Mouse (Mus musculus) limb, embryonic 12.5 days (tissue): ENCODE measurements around the gene Psmd1. TPM values are rescaled to one million over a fixed set of nuclear protein-coding genes. Genes with fewer than 3 reads are reported as not detected.
"Not testable (repeated sequence)": the region's sequence is repeated elsewhere in the genome, so short reads cannot be mapped to it uniquely, and the experiment has no call there.

ENCODE experiments used
- ATAC-seq: fragments of 200-750 bp; cut with Nextera tagmentation; 2 replicates; pipeline ENCODE4 v1.8.0; 2017; ENCODE audit warnings: low read depth, moderate TSS enrichment; ENCODE audit not compliant: insufficient number of reproducible peaks, insufficient read depth, low FRiP score, low TSS enrichment
- H3K27ac ChIP-seq: fragments of 300-500 bp; sonication (generic); 2 replicates; pipeline ENCODE4 v1.5.1; 2016; ENCODE audit warnings: mild to moderate bottlenecking, moderate library complexity
- H3K27me3 ChIP-seq: fragments of 300-500 bp; sonication (generic); 2 replicates; pipeline ENCODE4 v1.6.1; 2016; ENCODE audit warnings: mild to moderate bottlenecking, moderate library complexity
- H3K36me3 ChIP-seq: fragments of 300-500 bp; sonication (generic); 2 replicates; pipeline ENCODE4 v1.6.1; 2016; ENCODE audit warnings: mild to moderate bottlenecking, moderate library complexity
- H3K4me1 ChIP-seq: fragments of 300-500 bp; sonication (generic); replicated peaks from 2 replicates; pipeline ENCODE4 v1.6.1; 2016
- H3K4me2 ChIP-seq: fragments of 300-500 bp; sonication (generic); 2 replicates; pipeline ENCODE4 v1.6.1; 2016; ENCODE audit warnings: mild to moderate bottlenecking, moderate library complexity
- H3K4me3 ChIP-seq: fragments of 300-500 bp; sonication (generic); replicated peaks from 2 replicates; pipeline ENCODE4 v1.5.1; 2016; ENCODE audit warnings: mild to moderate bottlenecking
- H3K9ac ChIP-seq: fragments of 300-500 bp; sonication (generic); replicated peaks from 2 replicates; pipeline ENCODE4 v1.6.1; 2016; ENCODE audit warnings: mild to moderate bottlenecking, moderate library complexity
- H3K9me3 ChIP-seq: fragments of 300-500 bp; sonication (generic); 2 replicates; pipeline ENCODE4 v1.6.1; 2016; ENCODE audit warnings: mild to moderate bottlenecking, moderate library complexity
- WGBS: fragments of 180-500 bp; shearing (Covaris S2); methylation state at CpG from one replicate; pipeline ENCODE4 v1.1.7; 2016; 5-methylcytosine and 5-hydroxymethylcytosine counted together
- polyA plus RNA-seq: library from polyadenylated mRNA; unstranded; fragments of >200 nt; fragmentation: Nextera tagmentation; extraction: Ambion mirVana; gene quantifications from 2 replicates; pipeline ENCODE4 v1.2.1, GENCODE M21; 2016

Psmd1 gene
- 193 and 202 TPM in 2 replicates for polyA plus RNA-seq

DNA sequence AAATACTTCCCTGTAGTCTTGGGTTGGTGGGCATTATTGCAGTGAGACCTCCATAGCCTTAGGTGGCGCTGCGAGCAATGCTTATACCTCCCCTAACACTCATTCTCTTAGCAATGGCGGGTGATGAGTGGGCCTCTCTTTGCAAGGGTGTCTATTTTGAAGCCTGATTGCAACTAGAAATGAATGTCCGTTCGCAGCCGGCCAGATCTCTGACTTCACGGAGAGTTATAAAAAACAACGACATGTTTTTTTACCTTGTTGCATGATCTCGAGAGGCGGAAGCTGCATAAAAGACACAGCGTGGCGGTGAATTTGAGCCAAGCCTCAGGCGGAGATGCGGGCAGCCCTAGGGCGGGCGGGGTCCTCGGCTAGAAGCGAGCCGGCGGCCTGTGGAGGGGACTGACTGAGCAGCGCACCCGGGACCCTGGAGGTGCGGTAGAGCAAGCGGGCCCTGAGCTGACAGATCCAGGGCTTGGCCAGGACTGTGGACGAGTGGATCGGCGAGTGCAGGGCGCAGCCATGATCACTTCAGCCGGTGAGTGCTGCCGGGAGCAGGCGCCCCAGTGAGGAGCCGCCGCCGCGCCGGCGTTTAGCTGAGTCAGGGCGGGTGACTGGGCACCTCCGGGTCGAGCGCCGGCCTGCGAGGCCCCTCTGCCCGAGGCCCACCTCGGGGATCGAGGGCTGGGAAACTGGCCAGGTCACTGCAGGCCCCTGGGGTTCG is at the start of gene Psmd1:
Gene Psmd1 (plus strand): TSS at position 117 of the 721 bp plus-strand sequence.
- Histone ChIP-seq H3K4me3 (peak within 1 kb of the TSS; percentile 97), H3K9ac (peak within 1 kb of the TSS; percentile 96), H3K4me1 (peaks cover 11% of the 10 kb centered on the region), H3K4me2 (peak within 1 kb of the TSS; percentile 90), H3K27ac (peak within 1 kb of the TSS; percentile 62), H3K9me3 (peaks cover 5% of the 10 kb centered on the region; the same call in 1 of the 2 replicates), H3K27me3 (no peaks in the 10 kb centered on the region), H3K36me3 (peaks cover 4% of the 10 kb centered on the region; the same call in 1 of the 2 replicates)
- WGBS: under 1% methylated on average over 47 of the region's 47 CpGs
- peak; percentile 94 for ATAC-seq

DNA sequence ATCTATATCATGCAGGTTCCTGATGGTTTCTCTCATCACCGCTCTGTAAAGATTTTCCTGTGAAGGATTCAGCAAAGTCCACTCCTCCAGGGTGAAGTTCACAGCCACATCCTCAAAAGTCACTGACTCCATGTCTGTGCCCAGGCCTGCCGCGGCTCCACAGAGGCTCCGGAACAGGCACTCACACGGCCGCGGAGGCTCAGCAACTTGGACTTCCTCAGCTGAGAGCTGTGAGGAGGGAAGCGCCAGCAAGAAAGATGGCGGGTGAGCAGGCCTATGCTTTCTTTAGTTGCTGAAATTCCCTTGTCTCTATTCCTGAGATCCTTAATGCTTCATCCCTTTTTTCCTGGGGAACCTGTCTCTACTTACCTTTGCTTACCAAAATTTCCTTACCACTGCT is 48.4 kb upstream of the Psmd1 start:
- H3K27me3 ChIP-seq: peaks cover 40% of the 10 kb centered on the region
- H3K4me2 ChIP-seq, ATAC-seq, H3K4me3 ChIP-seq, H3K9ac ChIP-seq, H3K27ac ChIP-seq, H3K9me3 ChIP-seq, H3K36me3 ChIP-seq: not testable (repeated sequence)
- WGBS: 94% methylated on average over 9 of the region's 9 CpGs
- H3K4me1 ChIP-seq: peaks cover 11% of the 10 kb centered on the region; the same call in 1 of the 2 replicates

DNA sequence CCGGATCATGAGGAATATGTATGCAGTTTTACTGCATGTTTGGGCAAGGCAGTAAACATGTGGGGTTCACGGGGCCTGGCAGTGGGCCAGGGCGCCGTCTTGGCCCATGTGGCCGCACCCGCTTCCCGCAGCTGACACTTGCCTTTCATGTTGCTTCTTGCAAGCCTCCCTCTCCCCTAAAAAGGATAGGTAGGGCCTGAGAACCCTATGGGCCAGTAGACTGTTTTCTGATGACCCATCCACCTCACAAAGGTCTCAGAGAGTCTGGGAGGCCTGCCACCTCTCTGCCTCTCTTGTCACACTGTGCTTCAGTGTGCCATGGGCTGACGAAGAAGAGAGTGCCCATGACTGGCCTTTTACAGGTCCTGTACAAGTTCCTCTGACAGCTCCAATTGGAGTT is 47.7 kb upstream of the Psmd1 start, which contains the start of gene Spata3:
Gene Spata3 (plus strand): TSS at position 301 of the 400 bp plus-strand sequence.
- ATAC-seq: no peak
- no peak within 1 kb of the TSS for H3K9ac ChIP-seq
- peaks cover 11% of the 10 kb centered on the region; the same call in 1 of the 2 replicates for H3K4me1 ChIP-seq
- H3K27ac ChIP-seq: no peak within 1 kb of the TSS
- H3K27me3 ChIP-seq: peaks cover 42% of the 10 kb centered on the region
- no peak within 1 kb of the TSS for H3K4me3 ChIP-seq
- no peaks in the 10 kb centered on the region for H3K9me3 ChIP-seq
- H3K4me2 ChIP-seq: no peak within 1 kb of the TSS
- H3K36me3 ChIP-seq: no peaks in the 10 kb centered on the region
- WGBS: 86% methylated on average over 8 of the region's 8 CpGs

DNA sequence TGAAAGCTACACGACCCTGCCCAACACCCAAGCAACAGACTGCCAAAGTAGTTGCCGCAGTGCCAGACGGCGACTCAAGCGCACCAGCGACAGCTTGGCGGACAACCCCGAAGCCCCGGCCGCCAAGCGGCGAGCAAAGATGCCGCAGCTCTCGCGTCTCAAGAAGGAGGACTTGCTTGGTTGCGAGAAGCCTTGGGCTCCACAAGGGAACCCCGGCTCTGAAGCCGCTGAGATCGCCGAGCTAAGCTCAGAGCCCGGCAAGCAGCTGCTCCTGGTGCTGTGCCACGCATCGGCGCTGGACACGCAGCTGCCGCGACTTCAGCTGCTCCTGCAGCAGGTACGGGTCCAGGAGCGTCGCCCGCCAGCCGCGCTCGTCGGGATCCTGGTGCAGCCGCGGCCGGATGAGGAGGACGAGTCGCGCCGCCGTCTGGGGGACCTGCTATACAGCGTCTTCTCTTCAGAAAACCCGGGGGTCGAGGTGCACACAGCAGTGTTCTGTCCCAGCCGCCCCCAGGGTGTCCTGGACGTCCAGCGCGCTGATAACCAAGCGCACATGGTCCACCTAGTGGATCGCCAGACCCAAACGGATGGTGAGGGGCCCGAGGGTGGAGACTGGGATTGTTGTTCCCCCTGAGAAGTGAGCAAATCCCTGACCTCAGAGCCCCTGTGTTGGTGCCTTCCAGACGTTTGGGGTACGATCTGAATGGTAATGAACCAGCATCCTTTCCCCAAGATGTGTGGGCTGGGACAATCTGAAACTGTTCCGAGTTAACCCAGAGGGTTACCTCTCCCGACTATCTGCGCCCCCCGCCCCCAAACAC is 45.7 kb upstream of the Psmd1 start:
- Histone ChIP-seq H3K4me2 (peak overlapping the region; percentile 91), H3K27ac (no peak overlapping the region)

DNA sequence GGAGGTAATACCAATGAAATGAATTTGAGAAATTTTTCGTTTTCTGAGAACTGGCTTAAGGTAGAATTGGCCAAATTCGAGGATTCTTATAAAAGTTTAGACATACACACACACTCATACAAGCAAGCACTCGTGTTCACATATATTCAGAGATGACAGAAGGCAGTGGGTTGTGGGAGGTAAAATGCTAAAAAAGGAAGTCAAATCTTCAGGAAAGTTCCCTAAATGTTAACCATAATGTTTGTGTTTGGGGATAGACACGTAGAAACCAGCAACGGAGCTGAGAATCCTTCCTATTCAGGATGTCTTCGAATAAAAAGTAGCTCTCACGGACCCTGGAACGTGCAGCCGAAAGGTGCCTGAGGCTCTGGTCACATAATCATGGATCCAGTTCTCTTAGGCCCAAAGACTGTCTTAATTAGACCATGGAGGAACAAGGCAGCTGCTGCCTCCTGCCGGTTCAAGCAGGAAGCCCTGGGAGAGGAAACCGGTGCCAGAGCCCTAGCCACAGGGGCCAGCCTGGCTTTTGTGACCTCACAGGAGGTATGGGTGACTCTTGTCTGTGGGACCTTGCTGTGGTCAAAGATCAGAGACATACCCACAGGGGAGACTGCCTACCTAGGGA is 42.7 kb upstream of the Psmd1 start:
- Histone ChIP-seq H3K9ac (no peak overlapping the region), H3K4me1 (peaks cover 11% of the 10 kb centered on the region; the same call in 1 of the 2 replicates), H3K9me3 (no peaks in the 10 kb centered on the region), H3K27ac (no peak overlapping the region), H3K36me3 (no peaks in the 10 kb centered on the region), H3K4me3 (no peak overlapping the region), H3K27me3 (peaks cover 47% of the 10 kb centered on the region), H3K4me2 (no peak overlapping the region)
- WGBS: 72% methylated on average over 11 of the region's 11 CpGs
- no peak for ATAC-seq

More for the DNA sequence above, 45.7 kb upstream of the Psmd1 start:
- Histone ChIP-seq H3K9ac (peak overlapping the region; percentile 44), H3K36me3 (no peaks in the 10 kb centered on the region), H3K9me3 (no peaks in the 10 kb centered on the region), H3K4me3 (peak overlapping the region; percentile 51), H3K4me1 (peaks cover 11% of the 10 kb centered on the region; the same call in 1 of the 2 replicates), H3K27me3 (peaks cover 50% of the 10 kb centered on the region)
- ATAC-seq: peak; percentile 46
- WGBS: 4% methylated on average over 60 of the region's 60 CpGs

DNA sequence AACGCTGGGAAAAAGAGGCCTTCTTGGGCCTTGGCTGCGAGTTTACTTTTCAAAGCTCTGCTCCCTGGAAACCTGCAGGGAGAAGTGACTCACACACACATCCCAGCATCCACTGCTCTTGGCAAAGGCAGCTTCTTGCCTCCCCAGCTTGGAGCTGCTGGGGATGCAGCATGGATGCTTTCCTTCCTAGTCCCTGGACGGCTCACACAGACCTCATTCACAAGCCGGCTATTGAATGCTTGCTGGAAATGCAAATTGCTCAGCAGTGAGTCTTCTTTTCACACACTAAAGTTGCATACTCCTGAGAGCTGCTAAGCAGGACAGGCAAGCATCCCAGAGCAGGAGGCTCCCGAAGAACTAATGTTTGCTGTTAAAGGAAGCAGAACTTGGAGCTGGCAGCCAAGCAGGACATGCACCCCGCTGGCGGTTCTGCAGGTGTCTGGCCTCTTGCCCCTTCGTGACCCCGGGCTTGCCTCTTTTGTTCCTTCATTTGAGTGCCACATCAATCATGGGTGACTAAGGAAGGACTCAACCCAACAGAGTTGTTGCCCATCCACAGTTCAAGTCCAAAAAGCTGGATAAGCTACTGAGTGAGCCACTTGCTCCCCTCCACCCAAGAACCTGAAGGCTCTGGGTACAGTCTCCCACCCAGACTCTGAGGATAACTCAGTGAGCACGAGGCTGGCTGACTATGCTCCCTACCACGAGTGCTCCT is 31.8 kb upstream of the Psmd1 start:
- H3K9me3 ChIP-seq: no peaks in the 10 kb centered on the region
- H3K36me3 ChIP-seq: no peaks in the 10 kb centered on the region
- ATAC-seq: no peak
- H3K4me3 ChIP-seq: no peak overlapping the region
- no peak overlapping the region for H3K9ac ChIP-seq
- H3K4me2 ChIP-seq: no peak overlapping the region
- peaks cover 13% of the 10 kb centered on the region; the same call in 1 of the 2 replicates for H3K27me3 ChIP-seq
- no peaks in the 10 kb centered on the region for H3K4me1 ChIP-seq
- 21% methylated on average over 11 of the region's 11 CpGs for WGBS
- no peak overlapping the region for H3K27ac ChIP-seq

DNA sequence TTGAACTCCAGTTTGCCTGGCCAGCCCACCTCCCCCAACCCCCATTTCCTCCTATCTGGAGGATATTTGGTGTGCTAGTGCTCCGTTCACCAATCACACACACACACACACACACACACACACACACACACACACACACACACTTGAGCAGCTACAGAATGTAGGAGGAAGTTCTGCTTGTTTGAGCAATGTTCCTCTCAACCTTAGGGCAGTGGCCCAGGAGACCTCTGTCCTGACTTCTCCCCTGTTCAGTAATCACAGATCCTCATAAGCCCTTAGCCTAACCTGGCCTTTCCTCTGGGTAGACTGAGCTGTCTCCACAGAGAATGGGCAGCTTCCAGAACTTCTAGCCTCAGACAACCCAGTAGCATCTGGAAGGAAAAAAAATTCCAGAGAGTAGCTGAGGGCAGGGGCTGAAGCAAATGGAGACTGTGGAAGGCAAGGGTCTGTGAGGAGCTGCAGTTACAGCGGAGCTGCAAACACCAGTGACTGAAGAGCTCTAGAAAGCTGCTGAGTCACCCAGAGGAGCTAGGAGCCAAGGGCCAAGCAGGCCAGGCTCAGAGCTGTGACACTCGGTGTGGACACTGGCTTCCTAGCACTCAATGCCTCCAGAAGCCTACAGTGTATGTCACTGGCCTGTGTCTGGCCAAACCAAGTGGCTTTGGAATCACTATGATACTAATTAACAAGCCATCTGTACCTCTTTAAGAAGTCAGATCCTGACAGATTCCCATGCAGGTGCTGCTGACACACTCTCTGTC is 25.8 kb upstream of the Psmd1 start:
- no peak overlapping the region for H3K4me3 ChIP-seq
- H3K4me2 ChIP-seq: no peak overlapping the region
- no peaks in the 10 kb centered on the region for H3K4me1 ChIP-seq
- no peaks in the 10 kb centered on the region for H3K36me3 ChIP-seq
- no peak overlapping the region for H3K9ac ChIP-seq
- 58% methylated on average over 3 of the region's 3 CpGs for WGBS
- H3K27me3 ChIP-seq: peaks cover 7% of the 10 kb centered on the region
- no peak overlapping the region for H3K27ac ChIP-seq
- peaks cover 13% of the 10 kb centered on the region for H3K9me3 ChIP-seq
- ATAC-seq: no peak

DNA sequence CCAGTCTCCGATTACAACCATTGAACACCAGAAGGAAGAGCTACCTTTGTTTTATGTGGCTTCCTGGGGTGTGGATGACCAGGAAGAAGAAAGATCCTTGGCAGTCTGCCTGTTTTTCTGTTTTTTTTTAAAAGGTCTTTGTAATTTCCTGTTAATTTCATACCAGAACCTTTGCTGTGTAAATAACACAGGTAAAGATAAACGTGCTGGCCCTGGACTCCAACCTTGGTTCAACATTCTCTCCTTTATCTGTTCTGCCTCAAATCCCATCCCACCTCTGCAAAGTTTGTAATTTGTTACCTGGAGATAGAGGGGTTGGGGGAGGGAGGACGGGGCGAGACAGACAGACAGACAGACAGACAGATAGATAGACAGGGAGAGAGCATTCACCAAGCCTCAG is 24.1 kb upstream of the Psmd1 start:
- H3K9me3 ChIP-seq: peaks cover 13% of the 10 kb centered on the region
- WGBS: 74% methylated on average over 4 of the region's 4 CpGs
- ATAC-seq: no peak
- H3K27me3 ChIP-seq: peaks cover 25% of the 10 kb centered on the region
- H3K27ac ChIP-seq: no peak overlapping the region
- no peak overlapping the region for H3K9ac ChIP-seq
- H3K36me3 ChIP-seq: no peaks in the 10 kb centered on the region
- H3K4me1 ChIP-seq: no peaks in the 10 kb centered on the region
- no peak overlapping the region for H3K4me2 ChIP-seq
- H3K4me3 ChIP-seq: no peak overlapping the region

DNA sequence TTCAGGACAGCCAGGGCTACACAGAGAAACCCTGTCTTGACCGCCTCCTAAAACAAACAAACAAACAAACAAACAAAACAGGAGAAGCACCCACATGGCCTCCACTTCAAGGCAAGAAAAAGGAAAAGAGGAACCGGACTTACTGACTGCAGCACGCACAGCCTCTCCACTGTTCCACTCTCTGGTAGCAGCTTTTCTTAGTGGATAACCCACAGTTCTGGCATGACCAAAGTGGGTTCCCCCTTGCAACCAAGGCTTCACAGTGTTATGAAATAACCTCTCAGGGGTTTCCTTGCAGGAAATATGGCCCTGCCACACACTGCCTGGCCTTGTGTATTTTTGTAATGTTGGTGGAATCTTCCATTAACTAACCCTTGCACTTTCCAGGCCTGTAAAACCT is 23.4 kb upstream of the Psmd1 start:
- Histone ChIP-seq H3K4me2 (no peak overlapping the region), H3K9ac (no peak overlapping the region), H3K4me1 (no peaks in the 10 kb centered on the region), H3K27me3 (peaks cover 31% of the 10 kb centered on the region), H3K27ac (no peak overlapping the region), H3K36me3 (no peaks in the 10 kb centered on the region), H3K4me3 (no peak overlapping the region), H3K9me3 (peaks cover 13% of the 10 kb centered on the region)
- no peak for ATAC-seq
- 88% methylated on average over 3 of the region's 3 CpGs for WGBS

DNA sequence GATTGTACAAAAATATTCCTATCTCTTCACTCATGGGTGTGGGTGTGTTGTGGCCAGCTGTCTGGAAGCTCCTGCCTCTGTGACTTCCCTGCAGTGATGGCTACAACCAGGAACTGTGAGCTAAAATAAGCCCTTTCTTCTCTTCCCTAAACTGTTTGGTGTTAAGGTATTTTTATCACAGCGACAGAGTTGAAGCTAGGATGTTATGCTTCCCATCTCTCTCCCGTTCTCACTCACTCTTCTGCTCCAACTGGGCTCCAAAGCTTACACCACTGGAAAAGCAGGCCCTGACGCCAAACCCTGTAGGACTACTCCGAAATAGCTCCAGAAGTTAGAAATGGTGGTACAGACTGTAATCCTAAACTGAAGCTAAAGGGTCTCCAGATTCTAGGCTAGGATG is 19.1 kb upstream of the Psmd1 start:
- peaks cover 65% of the 10 kb centered on the region for H3K27me3 ChIP-seq
- WGBS: 57% methylated on average over 4 of the region's 4 CpGs
- no peaks in the 10 kb centered on the region for H3K36me3 ChIP-seq
- H3K9ac ChIP-seq: no peak overlapping the region
- H3K4me2 ChIP-seq: no peak overlapping the region
- H3K4me3 ChIP-seq: no peak overlapping the region
- H3K27ac ChIP-seq: no peak overlapping the region
- H3K4me1 ChIP-seq: peaks cover 7% of the 10 kb centered on the region; the same call in 1 of the 2 replicates
- peaks cover 13% of the 10 kb centered on the region for H3K9me3 ChIP-seq
- no peak for ATAC-seq
